Mouse (Mus musculus): Measurements from ENCODE around the gene Nat8f3.
"Not testable (repeated sequence)": the region's sequence is repeated elsewhere in the genome, so short reads cannot be mapped to it uniquely, and the experiment has no call there.

GRCm38 (mm10) chr6:85709607-85710006 lies 55.9 kb downstream of the Nat8f3 start:
- not testable (repeated sequence) for TF ChIP-seq MAFK (IDR thresholded peaks at IDR 0.05; ENCODE audit: insufficient read depth, low read depth, low read length); ZC3H11A (IDR thresholded peaks at IDR 0.05; ENCODE audit: borderline replicate concordance, low read depth, low read length); HCFC1 (IDR thresholded peaks at IDR 0.05; ENCODE audit: borderline replicate concordance, insufficient read depth, low read length)
